Mouse (Mus musculus): ENCODE data around the gene Cd40. TPM values are rescaled to one million over a fixed set of nuclear protein-coding genes. Genes with fewer than 3 reads are reported as not detected.

Gene Cd40
- total RNA-seq, 2 experiments from 2014 or later, result 1.5 to 3.8 TPM

- DNase-seq (ENCODE audit: low spot score in 2 of 2), result no peak
These were observed 1.1 kb downstream of the Cd40 start for GRCm38 (mm10) chr2:165056377-165057085.

- no peak for DNase-seq (ENCODE audit: low spot score in 2 of 2)
These were observed 4.5 kb downstream of the Cd40 start for GRCm38 (mm10) chr2:165059961-165060360.

- no peak for DNase-seq (ENCODE audit: low spot score in 2 of 2)
These were observed 6.4 kb downstream of the Cd40 start for GRCm38 (mm10) chr2:165061638-165062433.

GRCm38 (mm10) chr2:165064489-165064888, 9.1 kb downstream of the Cd40 start:
- DNase-seq (ENCODE audit: low spot score in 2 of 2), result no peak

- no peak for DNase-seq (ENCODE audit: low spot score in 2 of 2)
These were observed 13.4 kb downstream of the Cd40 start for GRCm38 (mm10) chr2:165068806-165069205.

- peak; percentile 82 to 84 for DNase-seq (ENCODE audit: low spot score in 2 of 2)
These were observed 14.8 kb downstream of the Cd40 start for GRCm38 (mm10) chr2:165070096-165070816.

- DNase-seq (ENCODE audit: low spot score in 2 of 2), result peak; percentile 45 to 50
These were observed 18.0 kb downstream of the Cd40 start for GRCm38 (mm10) chr2:165073381-165073781.

GRCm38 (mm10) chr2:165074081-165074884, 18.9 kb downstream of the Cd40 start:
- DNase-seq (ENCODE audit: low spot score in 2 of 2), result peak; percentile 39 to 47

- DNase-seq (ENCODE audit: low spot score in 2 of 2), result peak; percentile 88 to 91
These were observed 19.5 kb downstream of the Cd40 start for GRCm38 (mm10) chr2:165074937-165075336.

GRCm38 (mm10) chr2:165077055-165077454, 21.6 kb downstream of the Cd40 start:
- peak in 1 of 2 experiments; percentile 46 for DNase-seq (ENCODE audit: low spot score in 2 of 2)

- DNase-seq (ENCODE audit: low spot score in 2 of 2), result no peak
These were observed 22.6 kb downstream of the Cd40 start for GRCm38 (mm10) chr2:165078045-165078444.

GRCm38 (mm10) chr2:165078605-165079004, 23.2 kb downstream of the Cd40 start:
- DNase-seq (ENCODE audit: low spot score in 2 of 2), result peak in 1 of 2 experiments; percentile 46

- no peak for DNase-seq (ENCODE audit: low spot score in 2 of 2)
These were observed 25.2 kb downstream of the Cd40 start for GRCm38 (mm10) chr2:165080657-165081056.

- DNase-seq (ENCODE audit: low spot score in 2 of 2), result no peak
These were observed 25.8 kb downstream of the Cd40 start for GRCm38 (mm10) chr2:165081257-165081656.

- DNase-seq (ENCODE audit: low spot score in 2 of 2), result peak in 1 of 2 experiments; percentile 34
These were observed 31.2 kb downstream of the Cd40 start for GRCm38 (mm10) chr2:165086634-165087033.

- no peak for DNase-seq (ENCODE audit: low spot score in 2 of 2)
These were observed 34.0 kb downstream of the Cd40 start for GRCm38 (mm10) chr2:165089470-165089869.

- DNase-seq (ENCODE audit: low spot score in 2 of 2), result no peak
These were observed 35.2 kb downstream of the Cd40 start, which contains the start of gene 1700025C18Rik for GRCm38 (mm10) chr2:165090650-165091049. 1700025C18Rik (minus strand) TSS chr2:165090750.

GRCm38 (mm10) chr2:165091433-165091965, 36.1 kb downstream of the Cd40 start:
- no peak for DNase-seq (ENCODE audit: low spot score in 2 of 2)

GRCm38 (mm10) chr2:165092393-165092792, 37.0 kb downstream of the Cd40 start:
- no peak for DNase-seq (ENCODE audit: low spot score in 2 of 2)

- DNase-seq (ENCODE audit: low spot score in 2 of 2), result peak in 1 of 2 experiments; percentile 46
These were observed 40.9 kb downstream of the Cd40 start for GRCm38 (mm10) chr2:165096367-165096766.
